Mouse (Mus musculus): Measurements from ENCODE around the gene Wnk1. TPM values are rescaled to one million over a fixed set of nuclear protein-coding genes. Genes with fewer than 3 reads are reported as not detected.

Gene Wnk1
- polyA plus RNA-seq (2014; fragmentation: Illumina TruSeq; extraction: RNeasy Lipid Tissue Mini Kit (QIAGEN cat#74804); ENCODE audit: low read depth, low replicate concordance) = 344 TPM

GRCm38 (mm10) chr6:120038366-120039255 lies at the start of gene Wnk1:
Gene Wnk1 (minus strand): TSS chr6:120038672.

GRCm38 (mm10) chr6:119902204-119903080 lies 136.0 kb downstream of the Wnk1 start, which contains the start of gene Rad52:
Gene Rad52 (plus strand): TSS chr6:119902698.

Other genes with a start within 250 kb of the Wnk1 start
- 24.8 TPM for gene Erc1, start 190.5 kb downstream of the Wnk1 start, polyA plus RNA-seq (2014; fragmentation: Illumina TruSeq; extraction: RNeasy Lipid Tissue Mini Kit (QIAGEN cat#74804); ENCODE audit: low read depth, low replicate concordance)
- 11.5 TPM for gene Rad52, start 136.0 kb downstream of the Wnk1 start, polyA plus RNA-seq (2014; fragmentation: Illumina TruSeq; extraction: RNeasy Lipid Tissue Mini Kit (QIAGEN cat#74804); ENCODE audit: low read depth, low replicate concordance)
- gene Ninj2, start 54.7 kb upstream of the Wnk1 start, polyA plus RNA-seq (2014; fragmentation: Illumina TruSeq; extraction: RNeasy Lipid Tissue Mini Kit (QIAGEN cat#74804); ENCODE audit: low read depth, low replicate concordance) = not detected

Measured in heart, adult 10 weeks (tissue).